Mouse (Mus musculus) embryonic facial prominence, embryonic 11.5 days (tissue): ENCODE measurements around the gene Pde3a. TPM values are rescaled to one million over a fixed set of nuclear protein-coding genes. Genes with fewer than 3 reads are reported as not detected.

Experiments
- ATAC-seq: fragments of 200-750 bp; cut with Nextera tagmentation; replicated peaks from 2 replicates; pipeline ENCODE4 v1.8.0; 2017; ENCODE audit warnings: low read depth; ENCODE audit not compliant: insufficient number of reproducible peaks, low FRiP score, low TSS enrichment
- DNase-seq: peaks from one replicate; pipeline ENCODE4 v3.0.0-alpha.2; 2015; ENCODE audit warnings: low spot score
- H3K27ac ChIP-seq: fragments of 300-500 bp; sonication (generic); replicated peaks from 2 replicates; pipeline ENCODE4 v1.5.1; 2014; ENCODE audit warnings: mild to moderate bottlenecking, low read depth, low read length, control low read depth
- H3K27me3 ChIP-seq: fragments of 300-500 bp; sonication (generic); 2 replicates; pipeline ENCODE4 v1.6.1; 2014; ENCODE audit warnings: mild to moderate bottlenecking, low read length, moderate library complexity, mixed read lengths; ENCODE audit not compliant: control insufficient read depth, insufficient read depth
- H3K36me3 ChIP-seq: fragments of 300-500 bp; sonication (generic); replicated peaks from 2 replicates; pipeline ENCODE4 v1.6.1; 2014; ENCODE audit warnings: low read depth, mild to moderate bottlenecking, low read length, moderate library complexity, mixed read lengths; ENCODE audit not compliant: control insufficient read depth, insufficient read depth
- H3K4me1 ChIP-seq: fragments of 300-500 bp; sonication (generic); 2 replicates; pipeline ENCODE4 v1.6.1; 2014; ENCODE audit warnings: low read length, mixed read lengths; ENCODE audit not compliant: control insufficient read depth, insufficient read depth
- H3K4me2 ChIP-seq: fragments of 300-500 bp; sonication (generic); 2 replicates; pipeline ENCODE4 v1.6.1; 2014; ENCODE audit warnings: low read depth, mild to moderate bottlenecking, control low read depth, low read length, moderate library complexity
- H3K4me3 ChIP-seq: fragments of 300-500 bp; sonication (generic); 2 replicates; pipeline ENCODE4 v1.5.1; 2014; ENCODE audit warnings: low read depth, low read length, control low read depth
- H3K9ac ChIP-seq: fragments of 300-500 bp; sonication (generic); replicated peaks from 2 replicates; pipeline ENCODE4 v1.6.1; 2014; ENCODE audit warnings: mild to moderate bottlenecking, control low read depth, low read length
- H3K9me3 ChIP-seq: fragments of 300-500 bp; sonication (generic); replicated peaks from 2 replicates; pipeline ENCODE4 v1.6.1; 2016; ENCODE audit warnings: mild to moderate bottlenecking, low read length, inconsistent platforms, mixed read lengths; ENCODE audit not compliant: control insufficient read depth
- WGBS: fragments of 180-500 bp; shearing (Covaris S2); extraction: QIAGEN DNeasy Blood & Tissue Kit; methylation state at CpG from one replicate; pipeline ENCODE4 v1.1.7; 2014; 5-methylcytosine and 5-hydroxymethylcytosine counted together
- polyA plus RNA-seq: library from polyadenylated mRNA; unstranded; fragments of >200 nt; fragmentation: Nextera tagmentation; extraction: Ambion mirVana; gene quantifications from 2 replicates; pipeline ENCODE4 v1.2.1, GENCODE M21; 2014

Gene Pde3a
- polyA plus RNA-seq, 1 experiment from 2014 or later, result 2.8 TPM

DNA sequence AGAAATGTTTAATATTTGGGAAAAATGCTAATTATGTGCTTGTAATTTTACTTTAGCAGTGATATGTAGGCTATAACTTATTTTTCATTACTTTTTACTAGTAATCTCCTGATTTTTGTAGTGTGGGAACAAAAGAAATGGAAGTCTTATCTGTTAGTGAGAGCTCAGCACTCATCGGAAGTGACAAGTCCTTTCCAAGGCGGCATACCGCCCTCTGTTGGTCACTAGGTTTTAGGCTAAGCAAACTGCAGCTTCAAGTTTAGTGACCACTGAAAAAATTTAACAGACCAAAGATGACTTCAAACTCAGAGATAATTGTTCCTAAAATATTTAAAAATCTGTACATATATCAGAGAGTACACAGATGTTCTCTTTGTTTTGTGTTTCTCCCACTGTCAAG is 198.5 kb downstream of the Pde3a start:
- ATAC-seq (no peak), DNase-seq (peak; percentile 86)
- H3K9me3 ChIP-seq, result no peaks in the 10 kb centered on the region
- no peak overlapping the region for H3K27ac ChIP-seq
- WGBS, result 10% methylated on average over 3 of the region's 3 CpGs
- no peak overlapping the region for H3K4me2 ChIP-seq
- H3K36me3 ChIP-seq, result no peaks in the 10 kb centered on the region
- H3K27me3 ChIP-seq, result no peaks in the 10 kb centered on the region
- H3K4me1 ChIP-seq, result no peaks in the 10 kb centered on the region
- no peak overlapping the region for H3K4me3 ChIP-seq
- no peak overlapping the region for H3K9ac ChIP-seq

DNA sequence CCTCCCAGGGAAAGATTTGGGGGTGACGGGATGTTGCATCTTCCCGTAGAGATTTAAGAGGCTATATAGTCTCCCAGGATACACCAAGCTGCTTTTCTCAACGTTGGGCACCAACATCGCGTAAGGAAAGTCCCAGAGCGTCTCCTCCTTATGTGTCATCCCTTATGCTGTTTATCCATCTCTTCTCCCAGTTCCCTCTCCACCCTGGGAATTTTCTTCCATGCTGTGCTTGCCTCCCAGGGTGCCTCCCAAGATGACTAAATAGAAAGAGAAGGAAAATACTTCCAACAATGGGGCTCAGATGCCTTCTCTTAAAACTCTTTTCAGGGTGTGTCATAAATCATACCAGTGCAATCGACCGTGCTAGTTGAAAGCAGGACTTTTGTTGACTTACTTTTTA is 199.8 kb downstream of the Pde3a start:
- no peak overlapping the region for H3K9ac ChIP-seq
- no peak for DNase-seq
- H3K27me3 ChIP-seq, result no peaks in the 10 kb centered on the region
- no peaks in the 10 kb centered on the region for H3K4me1 ChIP-seq
- H3K36me3 ChIP-seq, result no peaks in the 10 kb centered on the region
- no peak overlapping the region for H3K4me3 ChIP-seq
- no peak for ATAC-seq
- no peak overlapping the region for H3K27ac ChIP-seq
- H3K9me3 ChIP-seq, result no peaks in the 10 kb centered on the region
- H3K4me2 ChIP-seq, result no peak overlapping the region
- 79% methylated on average over 8 of the region's 8 CpGs for WGBS

DNA sequence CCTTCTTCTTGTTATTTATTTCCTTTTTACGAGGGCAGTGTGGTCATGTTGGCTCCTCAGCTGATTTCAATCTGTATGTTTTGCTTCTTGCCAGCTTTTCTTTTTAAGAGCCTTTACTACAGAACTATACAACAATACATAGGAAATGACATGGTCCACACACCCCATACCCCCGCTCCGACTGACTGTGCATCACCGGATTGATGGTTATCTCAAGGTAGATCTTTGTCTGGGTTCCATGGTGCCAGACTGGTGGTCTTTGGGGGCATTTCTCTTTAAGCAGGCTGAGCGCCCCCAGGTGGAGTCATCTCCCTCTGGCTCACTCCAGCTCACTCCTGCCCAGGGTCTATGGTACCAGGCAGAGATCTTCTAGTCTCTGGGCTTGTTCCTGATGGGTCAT is 206.3 kb downstream of the Pde3a start:
- Histone ChIP-seq H3K9me3 (no peaks in the 10 kb centered on the region), H3K4me3 (no peak overlapping the region), H3K4me2 (no peak overlapping the region), H3K9ac (no peak overlapping the region), H3K27ac (no peak overlapping the region), H3K4me1 (no peaks in the 10 kb centered on the region), H3K27me3 (no peaks in the 10 kb centered on the region), H3K36me3 (no peaks in the 10 kb centered on the region)
- ATAC-seq, result no peak
- 83% methylated on average over 5 of the region's 5 CpGs for WGBS
- no peak for DNase-seq

DNA sequence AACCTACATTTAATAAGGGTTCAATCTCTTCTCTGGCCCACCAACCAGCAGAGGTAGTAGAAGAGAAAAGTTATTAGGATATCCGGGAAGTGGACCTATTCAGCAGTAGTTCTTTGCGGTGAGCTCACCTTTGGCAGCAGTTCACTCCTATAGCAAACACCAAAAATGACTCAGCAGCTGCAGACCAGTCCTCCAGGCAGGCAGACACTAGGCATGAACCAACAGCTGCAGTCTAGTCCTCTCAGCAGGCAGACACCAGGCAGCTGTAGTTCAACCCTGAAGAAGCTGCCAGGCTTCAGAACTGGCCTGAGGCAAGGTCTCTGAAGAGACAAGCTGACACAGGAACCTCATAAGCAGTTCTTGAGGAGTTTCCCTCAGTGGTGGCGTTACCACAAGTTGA is 207.5 kb downstream of the Pde3a start:
- WGBS, result 80% methylated on average over 3 of the region's 3 CpGs
- ATAC-seq (no peak), DNase-seq (no peak)
- H3K36me3 ChIP-seq, result no peaks in the 10 kb centered on the region
- no peaks in the 10 kb centered on the region for H3K4me1 ChIP-seq
- no peak overlapping the region for H3K27ac ChIP-seq
- H3K4me2 ChIP-seq, result no peak overlapping the region
- no peaks in the 10 kb centered on the region for H3K27me3 ChIP-seq
- no peaks in the 10 kb centered on the region for H3K9me3 ChIP-seq
- no peak overlapping the region for H3K9ac ChIP-seq
- no peak overlapping the region for H3K4me3 ChIP-seq

DNA sequence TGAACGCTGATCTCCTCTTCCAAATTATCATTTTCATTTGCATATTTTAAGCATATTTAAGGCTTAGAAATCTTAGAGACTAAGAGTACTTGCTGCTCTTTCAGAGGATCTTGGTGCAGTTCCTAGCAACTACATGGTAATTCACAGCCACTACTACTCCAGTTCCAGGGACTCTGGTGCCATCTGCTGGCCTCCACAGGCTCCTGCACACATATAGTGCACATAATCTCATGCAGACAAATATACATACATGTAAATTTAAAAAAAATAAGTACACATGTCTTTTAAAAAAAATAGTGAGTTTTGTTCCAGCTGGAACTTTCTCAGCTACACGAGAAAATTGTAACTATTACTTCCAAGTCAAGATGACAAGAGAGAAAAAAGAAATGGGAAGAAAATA is 221.2 kb downstream of the Pde3a start:
- no peak overlapping the region for H3K27ac ChIP-seq
- no peaks in the 10 kb centered on the region for H3K4me1 ChIP-seq
- H3K9me3 ChIP-seq, result no peaks in the 10 kb centered on the region
- ATAC-seq, result no peak
- H3K4me3 ChIP-seq, result no peak overlapping the region
- H3K9ac ChIP-seq, result no peak overlapping the region
- no peaks in the 10 kb centered on the region for H3K27me3 ChIP-seq
- H3K36me3 ChIP-seq, result no peaks in the 10 kb centered on the region
- no peak overlapping the region for H3K4me2 ChIP-seq
- DNase-seq, result no peak
- 95% methylated on average over 2 of the region's 2 CpGs for WGBS

DNA sequence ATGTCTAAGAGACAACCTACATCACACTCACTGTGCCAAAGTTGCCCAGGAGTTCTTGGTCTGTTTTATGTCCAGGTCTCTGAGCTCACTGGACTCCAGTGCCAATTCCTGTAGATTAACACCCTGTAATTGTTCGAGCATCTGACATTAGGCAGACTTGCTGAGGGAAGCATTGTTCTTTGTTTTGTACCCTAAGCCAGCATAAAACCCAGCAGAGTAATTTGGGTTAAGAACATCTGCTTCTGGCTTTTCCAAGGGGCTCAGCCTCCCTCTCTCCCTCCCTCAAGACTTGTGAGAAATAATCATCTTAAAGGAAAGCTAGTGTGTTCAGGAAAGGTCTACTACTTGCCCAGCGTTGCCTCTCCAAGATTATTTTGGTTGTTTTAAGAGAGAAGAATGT is 225.2 kb downstream of the Pde3a start:
- no peak overlapping the region for H3K4me3 ChIP-seq
- DNase-seq, result no peak
- no peaks in the 10 kb centered on the region for H3K27me3 ChIP-seq
- no peaks in the 10 kb centered on the region for H3K4me1 ChIP-seq
- no peaks in the 10 kb centered on the region for H3K9me3 ChIP-seq
- H3K36me3 ChIP-seq, result no peaks in the 10 kb centered on the region
- H3K27ac ChIP-seq, result no peak overlapping the region
- no peak overlapping the region for H3K4me2 ChIP-seq
- 63% methylated on average over 2 of the region's 2 CpGs for WGBS
- no peak for ATAC-seq
- H3K9ac ChIP-seq, result no peak overlapping the region

DNA sequence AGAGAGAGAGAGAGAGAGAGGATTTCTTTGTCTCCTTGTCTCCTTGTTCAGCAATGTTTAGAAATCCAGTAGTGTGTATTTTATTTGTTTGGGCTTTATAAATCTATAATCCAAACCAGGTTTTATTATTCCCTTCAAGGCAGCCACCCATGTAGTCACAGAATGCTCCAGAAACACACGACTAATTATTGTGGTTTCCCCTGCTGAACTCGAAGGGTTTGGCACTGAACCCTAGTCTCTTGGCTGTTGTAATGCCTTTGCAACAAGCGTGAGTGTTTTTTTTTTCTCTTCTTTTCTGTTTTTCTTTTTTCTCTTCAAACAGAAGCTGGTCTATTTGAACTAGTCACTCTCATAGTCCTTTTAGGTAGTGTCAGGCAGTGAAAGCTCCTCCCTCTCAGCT is 225.6 kb downstream of the Pde3a start:
- 55% methylated on average over 3 of the region's 3 CpGs for WGBS
- no peaks in the 10 kb centered on the region for H3K4me1 ChIP-seq
- no peak overlapping the region for H3K4me2 ChIP-seq
- H3K9ac ChIP-seq, result no peak overlapping the region
- no peaks in the 10 kb centered on the region for H3K36me3 ChIP-seq
- no peaks in the 10 kb centered on the region for H3K9me3 ChIP-seq
- no peak overlapping the region for H3K4me3 ChIP-seq
- ATAC-seq (no peak), DNase-seq (no peak)
- H3K27me3 ChIP-seq, result no peaks in the 10 kb centered on the region
- H3K27ac ChIP-seq, result no peak overlapping the region

DNA sequence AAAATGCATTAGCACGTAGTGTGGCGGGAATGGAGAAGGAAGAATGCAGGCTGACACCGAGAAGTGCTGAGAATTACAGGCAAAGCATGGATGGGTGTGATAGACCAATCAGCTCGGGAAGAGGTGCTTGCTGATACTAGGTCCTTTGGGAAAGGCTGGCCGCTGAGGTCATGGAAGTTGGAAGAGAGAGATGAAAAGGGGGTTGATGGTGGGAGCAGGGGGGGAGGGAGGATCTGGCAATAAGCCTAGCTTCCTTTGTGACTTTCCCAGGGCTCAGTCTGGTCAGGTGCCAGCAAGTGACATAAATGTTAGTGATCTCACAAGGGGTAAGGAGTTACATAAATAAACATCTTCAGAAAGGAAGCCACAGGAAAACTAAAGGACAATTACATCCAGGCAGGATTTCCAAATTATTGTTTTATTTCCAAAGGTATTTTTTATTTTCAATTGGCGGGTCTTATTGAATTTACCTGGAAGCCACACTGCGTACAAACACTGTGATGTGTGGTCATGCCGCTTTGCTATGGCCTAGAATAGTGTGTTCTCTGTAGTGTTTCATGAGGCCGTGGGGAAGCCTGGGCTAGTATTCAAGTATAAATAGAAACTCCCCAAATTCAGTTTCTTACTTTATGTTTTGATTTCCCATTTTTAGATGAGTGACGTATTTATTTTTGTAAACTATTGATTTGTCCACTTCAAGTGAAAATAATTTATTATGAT is 236.4 kb downstream of the Pde3a start:
- Histone ChIP-seq H3K36me3 (no peaks in the 10 kb centered on the region), H3K4me1 (no peaks in the 10 kb centered on the region), H3K4me3 (no peak overlapping the region), H3K27me3 (no peaks in the 10 kb centered on the region), H3K9me3 (no peaks in the 10 kb centered on the region), H3K9ac (no peak overlapping the region), H3K27ac (no peak overlapping the region), H3K4me2 (no peak overlapping the region)
- DNase-seq (no peak), ATAC-seq (no peak)
- WGBS, result 60% methylated on average over 10 of the region's 10 CpGs
